Mouse (Mus musculus) lung, adult 2 months (tissue): ENCODE measurements around the gene Pin1. TPM values are rescaled to one million over a fixed set of nuclear protein-coding genes. Genes with fewer than 3 reads are reported as not detected.
"Not testable (repeated sequence)": the region's sequence is repeated elsewhere in the genome, so short reads cannot be mapped to it uniquely, and the experiment has no call there.

Experiments used
- DNase-seq: peaks from one replicate; pipeline ENCODE4 v3.0.0; 2022
- H3K4me1 ChIP-seq: fragments of 200-500 bp; 2 replicates; pipeline ENCODE4 v1.6.1; 2011; ENCODE audit warnings: low read length; ENCODE audit not compliant: control insufficient read depth, insufficient read depth
- H3K4me3 ChIP-seq: fragments of 200-500 bp; replicated peaks from 2 replicates; pipeline ENCODE3; 2011; ENCODE audit warnings: low read depth, mild to moderate bottlenecking, control low read depth, low read length; ENCODE audit errors: extremely low read depth
- CTCF ChIP-seq: fragments of 200-500 bp; IDR thresholded peaks from 2 replicates; pipeline ENCODE4 v1.5.1; 2011; ENCODE audit warnings: mild to moderate bottlenecking, low read length, control low read depth; ENCODE audit not compliant: insufficient read depth
- POLR2A ChIP-seq: fragments of 200-500 bp; IDR thresholded peaks from 2 replicates; pipeline ENCODE4 v1.6.1; 2011; ENCODE audit warnings: low read depth, mild to moderate bottlenecking, control low read depth, low read length, borderline replicate concordance; ENCODE audit errors: extremely low read depth
- WGBS: fragments of 180-500 bp; shearing (Covaris S2); methylation state at CpG from one replicate; pipeline ENCODE4 v1.1.7; 2018; 5-methylcytosine and 5-hydroxymethylcytosine counted together
- polyA plus RNA-seq: library from polyadenylated mRNA; depleted of rRNA; stranded (reverse); fragments of >200 nt; gene quantifications from 2 replicates; pipeline ENCODE4 v1.2.3, GENCODE M21; 2012; rRNA removed

Pin1 gene
- polyA plus RNA-seq: 14.8 and 17.9 TPM in 2 replicates

GRCm38 (mm10) chr9:20651602-20652259, at the start of gene Pin1:
Pin1 (plus strand) TSS chr9:20652095.
- peak; percentile 95 for DNase-seq
- H3K4me1 ChIP-seq: peaks cover 3% of the 10 kb centered on the region
- H3K4me3 ChIP-seq: peak within 1 kb of the TSS; percentile 77
- under 1% methylated on average over 45 of the region's 45 CpGs for WGBS
- TF ChIP-seq POLR2A (peak; percentile 86; the same call in 1 of the 2 replicates), CTCF (no peak)

- no peak for DNase-seq
- TF ChIP-seq POLR2A: no peak
- TF ChIP-seq CTCF: no peak
- Histone ChIP-seq H3K4me1 (no peaks in the 10 kb centered on the region), H3K4me3 (no peak overlapping the region)
- WGBS: 91% methylated on average over 1 of the region's 1 CpGs
Measured at GRCm38 (mm10) chr9:20606269-20606668, 45.6 kb upstream of the Pin1 start.

GRCm38 (mm10) chr9:20607100-20607974, 44.6 kb upstream of the Pin1 start:
- DNase-seq: peak; percentile 94
- H3K4me3 ChIP-seq: peak overlapping the region; percentile 91
- H3K4me1 ChIP-seq: no peaks in the 10 kb centered on the region
- WGBS: under 1% methylated on average over 57 of the region's 57 CpGs
- TF ChIP-seq CTCF (no peak), POLR2A (peak; percentile 57; the same call in 1 of the 2 replicates)

DNA sequence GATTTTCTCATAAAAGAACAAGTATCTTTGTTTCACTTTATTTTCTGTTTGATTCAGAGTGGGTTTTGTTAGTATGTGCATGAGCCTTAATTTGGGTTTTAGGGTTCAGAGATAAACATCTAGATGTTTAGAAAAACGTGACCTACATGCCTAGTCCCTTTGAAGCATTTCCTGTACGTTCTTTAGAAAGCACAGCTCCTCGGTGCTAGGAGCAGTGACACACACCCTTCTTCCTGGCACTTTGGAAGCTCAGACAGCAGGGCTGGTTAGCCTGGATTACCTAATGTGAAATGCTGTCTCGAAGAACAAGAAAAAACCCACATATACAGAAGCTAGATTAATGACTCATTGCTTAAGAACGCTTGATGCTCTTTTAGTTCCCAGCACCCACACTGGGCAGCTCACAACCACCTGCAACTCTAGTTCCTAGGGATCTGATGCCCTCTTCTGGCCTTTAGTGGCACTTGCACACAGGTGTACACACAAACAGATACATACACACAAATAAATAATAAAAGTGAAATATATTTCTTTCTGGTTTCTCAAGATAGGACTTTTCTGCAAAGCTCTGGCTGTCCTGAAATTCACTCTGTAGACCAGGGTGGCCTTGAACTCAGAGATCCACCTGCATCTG, 41.9 kb upstream of the Pin1 start:
- H3K4me3 ChIP-seq: no peak overlapping the region
- no peak for TF ChIP-seq POLR2A
- WGBS: 73% methylated on average over 5 of the region's 5 CpGs
- no peak for DNase-seq
- no peaks in the 10 kb centered on the region for H3K4me1 ChIP-seq

DNA sequence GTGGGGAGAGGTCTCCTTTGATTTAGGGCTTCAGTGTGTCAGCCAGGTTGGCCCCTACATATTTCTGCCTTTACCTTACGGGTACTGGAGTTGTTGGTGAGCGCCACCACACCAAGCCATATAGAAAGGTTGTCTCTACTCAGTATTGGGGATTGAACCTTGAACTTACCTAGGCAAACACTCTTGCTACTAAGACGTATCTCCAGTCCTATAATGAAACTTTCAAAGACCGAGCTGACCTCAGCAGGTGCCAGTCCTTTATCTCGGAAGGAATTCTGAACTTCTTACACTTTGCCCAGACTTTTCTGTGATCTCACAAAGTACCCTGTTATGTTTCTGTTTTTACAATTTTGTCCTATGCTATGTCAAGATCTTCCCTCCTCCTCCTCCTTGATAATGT, 39.9 kb upstream of the Pin1 start:
- 82% methylated on average over 5 of the region's 5 CpGs for WGBS
- no peak for TF ChIP-seq POLR2A
- TF ChIP-seq CTCF: no peak

DNA sequence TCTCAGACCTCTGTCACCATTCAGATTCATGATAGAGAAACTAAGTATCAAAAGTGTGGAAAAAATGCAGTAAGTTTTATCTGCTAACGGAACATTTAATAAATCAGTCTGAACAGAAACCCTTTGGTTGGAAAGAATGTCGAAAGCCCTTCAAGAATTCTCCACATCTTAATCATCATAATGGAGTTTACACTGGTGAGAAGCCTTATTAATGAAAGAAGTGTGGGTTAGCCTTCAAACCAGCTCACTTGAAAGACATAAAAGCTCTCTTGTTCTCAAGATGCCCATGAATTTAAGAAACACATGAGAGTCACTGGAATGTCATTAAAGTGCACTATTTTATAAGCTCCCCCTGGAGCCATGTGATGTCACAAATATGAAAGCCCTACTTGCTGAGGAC, 35.2 kb upstream of the Pin1 start:
- DNase-seq: no peak
- TF ChIP-seq CTCF (no peak), POLR2A (no peak)
- Histone ChIP-seq H3K4me1 (no peaks in the 10 kb centered on the region), H3K4me3 (no peak overlapping the region)
- WGBS: 71% methylated on average over 2 of the region's 2 CpGs

More for the DNA sequence above, 39.9 kb upstream of the Pin1 start:
- no peak for DNase-seq
- Histone ChIP-seq H3K4me3 (no peak overlapping the region), H3K4me1 (no peaks in the 10 kb centered on the region)

GRCm38 (mm10) chr9:20631332-20631731, 20.6 kb upstream of the Pin1 start:
- DNase-seq: no peak
- 87% methylated on average over 2 of the region's 2 CpGs for WGBS

DNA sequence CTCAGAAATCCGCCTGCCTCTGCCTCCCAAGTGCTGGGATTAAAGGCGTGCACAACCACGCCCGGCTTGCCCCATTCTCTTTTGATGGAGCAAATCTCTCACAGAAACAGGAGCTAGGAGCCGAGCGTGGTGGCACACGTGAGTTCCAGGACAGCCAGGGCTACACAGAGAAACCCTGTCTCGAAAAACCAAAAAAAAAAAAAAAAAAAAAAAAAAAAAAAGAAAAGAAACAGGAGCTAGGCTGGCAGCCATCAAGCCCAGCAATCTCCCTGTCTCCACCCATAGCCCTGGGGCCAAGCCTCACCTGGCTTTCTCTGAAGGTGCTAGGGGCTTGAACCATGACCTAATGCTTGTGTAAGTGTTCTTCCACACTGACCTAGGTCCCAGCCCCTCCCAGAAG, 16.2 kb upstream of the Pin1 start:
- WGBS: 91% methylated on average over 8 of the region's 8 CpGs
- not testable (repeated sequence) for H3K4me3 ChIP-seq, H3K4me1 ChIP-seq, DNase-seq

More at GRCm38 (mm10) chr9:20631332-20631731, 20.6 kb upstream of the Pin1 start:
- H3K4me1 ChIP-seq: no peaks in the 10 kb centered on the region
- H3K4me3 ChIP-seq: no peak overlapping the region
- TF ChIP-seq CTCF (no peak), POLR2A (no peak)

DNA sequence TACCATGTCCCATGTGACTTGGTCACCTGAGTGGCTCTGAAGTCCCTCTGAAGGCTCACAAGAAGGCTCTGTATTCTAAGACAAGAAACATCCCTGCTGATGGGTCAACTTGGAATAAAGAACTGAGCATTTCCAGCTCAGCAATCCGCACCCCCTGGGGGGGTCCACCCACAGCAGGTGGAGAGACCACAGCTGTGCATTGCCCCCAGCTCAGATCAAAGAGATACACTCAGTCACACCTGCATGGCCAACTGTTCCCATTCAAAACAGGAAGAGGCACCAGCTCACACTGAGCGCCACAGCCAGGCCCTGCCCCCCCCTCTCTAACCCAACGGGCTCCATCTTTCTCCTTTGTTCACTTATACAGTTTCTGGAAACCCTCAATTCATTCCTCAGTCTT, 15.6 kb upstream of the Pin1 start:
- TF ChIP-seq CTCF (no peak), POLR2A (no peak)
- WGBS: 66% methylated on average over 3 of the region's 3 CpGs
- peaks cover 2% of the 10 kb centered on the region; the same call in 1 of the 2 replicates for H3K4me1 ChIP-seq
- DNase-seq: no peak
- H3K4me3 ChIP-seq: no peak overlapping the region
